Mouse (Mus musculus): Measurements from ENCODE around the gene Cyba. TPM values are rescaled to one million over a fixed set of nuclear protein-coding genes. Genes with fewer than 3 reads are reported as not detected.

The Cyba gene
- polyA plus RNA-seq, 1 experiment, result 133 TPM

DNA sequence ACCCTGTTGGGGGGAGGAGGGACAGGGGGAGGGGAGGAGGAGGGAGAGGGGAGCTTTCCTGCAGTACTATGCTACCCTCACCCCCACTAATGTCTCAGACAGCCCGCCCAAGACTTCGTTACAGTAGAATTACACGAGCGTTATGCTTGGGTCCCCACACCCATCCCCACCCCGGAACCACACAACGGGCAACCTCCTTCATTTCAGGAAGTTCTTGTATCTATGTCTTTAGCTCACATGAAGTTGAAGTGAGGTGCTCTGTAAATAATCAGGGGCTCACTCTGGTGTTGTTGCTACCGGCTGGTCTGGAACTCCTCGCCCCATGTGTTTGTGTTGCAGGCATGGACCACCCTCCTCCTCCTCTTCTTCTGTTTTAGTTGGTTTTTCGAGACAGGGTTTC is 4.6 kb downstream of the Cyba start:
- TF ChIP-seq POLR2A (IDR thresholded peaks at IDR 0.05; ENCODE audit: low read depth, low read length), result no peak
- no peak for TF ChIP-seq CTCF (IDR thresholded peaks at IDR 0.05; ENCODE audit: borderline replicate concordance, insufficient read depth, low read length)
- Histone ChIP-seq H3K27ac (ENCODE audit: insufficient read depth, low read length) (no peak overlapping the region), H3K4me1 (ENCODE audit: control insufficient read depth, insufficient read depth, low read length) (0 out of 2 replicates have a peak, but pooled peaks cover 4% of the 10 kb centered on the region), H3K4me3 (ENCODE audit: insufficient read depth, low read length) (no peak overlapping the region)

DNA sequence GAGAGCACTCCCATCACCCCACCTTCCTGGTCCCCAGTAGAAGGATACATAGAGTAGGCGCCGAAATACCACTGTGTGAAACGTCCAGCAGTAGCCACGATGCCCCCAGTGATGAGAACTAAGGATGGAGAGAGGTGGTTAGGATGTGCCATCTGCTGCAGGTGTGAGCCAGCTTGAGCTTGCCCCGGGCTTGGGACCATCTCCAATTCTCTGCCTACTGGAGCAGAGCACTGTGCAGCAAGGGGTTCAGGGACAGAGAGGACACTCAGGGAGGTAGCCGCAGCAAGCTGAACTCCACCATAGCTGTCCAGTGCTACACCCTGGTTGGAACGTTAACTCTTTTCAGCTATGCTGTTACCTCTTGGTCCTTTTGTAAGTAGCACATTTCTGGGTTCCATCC is 5.1 kb downstream of the Cyba start:
- H3K27ac ChIP-seq (ENCODE audit: insufficient read depth, low read length), result no peak overlapping the region
- no peak for TF ChIP-seq CTCF (IDR thresholded peaks at IDR 0.05; ENCODE audit: borderline replicate concordance, insufficient read depth, low read length)
- TF ChIP-seq POLR2A (IDR thresholded peaks at IDR 0.05; ENCODE audit: low read depth, low read length), result no peak
- no peak overlapping the region for H3K4me3 ChIP-seq (ENCODE audit: insufficient read depth, low read length)
- H3K4me1 ChIP-seq (ENCODE audit: control insufficient read depth, insufficient read depth, low read length), result 0 out of 2 replicates have a peak, but pooled peaks cover 4% of the 10 kb centered on the region

DNA sequence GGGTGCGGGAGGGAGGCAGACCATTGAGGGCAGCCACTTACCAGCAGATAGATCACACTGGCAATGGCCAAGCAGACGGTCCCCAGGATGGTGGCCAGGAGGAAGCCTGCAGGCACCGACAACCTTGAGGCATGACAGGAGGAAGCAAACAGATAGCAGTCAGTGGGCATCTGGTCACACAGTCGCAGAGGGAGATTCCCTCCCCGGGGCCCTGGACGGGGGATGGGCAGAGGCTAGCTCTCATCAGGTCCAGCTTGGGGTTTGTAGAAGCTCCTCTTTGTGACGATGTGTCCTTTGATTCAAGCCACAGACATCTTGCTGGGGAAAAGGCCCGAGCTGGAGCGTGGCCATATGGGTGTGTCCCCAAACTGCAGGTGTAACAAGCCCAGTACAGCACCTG is 6.6 kb downstream of the Cyba start:
- TF ChIP-seq POLR2A (IDR thresholded peaks at IDR 0.05; ENCODE audit: low read depth, low read length) (no peak), CTCF (IDR thresholded peaks at IDR 0.05; ENCODE audit: borderline replicate concordance, insufficient read depth, low read length) (no peak)
- Histone ChIP-seq H3K27ac (ENCODE audit: insufficient read depth, low read length) (no peak overlapping the region), H3K4me1 (ENCODE audit: control insufficient read depth, insufficient read depth, low read length) (0 out of 2 replicates have a peak, but pooled peaks cover 4% of the 10 kb centered on the region), H3K4me3 (ENCODE audit: insufficient read depth, low read length) (no peak overlapping the region)

DNA sequence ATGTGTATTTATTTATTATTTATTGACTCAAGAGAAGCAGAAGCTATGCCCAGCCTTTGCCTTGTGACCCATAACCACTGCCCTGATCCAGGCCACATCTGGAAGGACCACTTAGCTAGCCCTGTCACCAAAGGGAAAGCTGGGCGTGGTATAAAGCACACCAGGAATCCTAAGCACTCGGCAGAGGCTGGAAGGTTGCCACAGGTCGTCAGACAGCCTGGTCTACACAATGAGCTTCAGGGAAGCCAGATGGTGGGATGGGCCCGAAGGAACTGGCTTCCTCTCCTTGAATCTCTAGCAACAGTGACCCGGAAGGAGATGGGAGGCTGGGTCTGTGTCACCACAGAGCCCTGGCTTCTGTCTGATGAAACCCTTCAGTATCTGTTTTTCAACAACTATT is 9.1 kb downstream of the Cyba start:
- TF ChIP-seq CTCF (IDR thresholded peaks at IDR 0.05; ENCODE audit: borderline replicate concordance, insufficient read depth, low read length) (no peak), POLR2A (IDR thresholded peaks at IDR 0.05; ENCODE audit: low read depth, low read length) (no peak)
- no peak overlapping the region for H3K4me3 ChIP-seq (ENCODE audit: insufficient read depth, low read length)
- peaks cover 7% of the 10 kb centered on the region; the same call in 1 of the 2 replicates for H3K4me1 ChIP-seq (ENCODE audit: control insufficient read depth, insufficient read depth, low read length)
- no peak overlapping the region for H3K27ac ChIP-seq (ENCODE audit: insufficient read depth, low read length)

DNA sequence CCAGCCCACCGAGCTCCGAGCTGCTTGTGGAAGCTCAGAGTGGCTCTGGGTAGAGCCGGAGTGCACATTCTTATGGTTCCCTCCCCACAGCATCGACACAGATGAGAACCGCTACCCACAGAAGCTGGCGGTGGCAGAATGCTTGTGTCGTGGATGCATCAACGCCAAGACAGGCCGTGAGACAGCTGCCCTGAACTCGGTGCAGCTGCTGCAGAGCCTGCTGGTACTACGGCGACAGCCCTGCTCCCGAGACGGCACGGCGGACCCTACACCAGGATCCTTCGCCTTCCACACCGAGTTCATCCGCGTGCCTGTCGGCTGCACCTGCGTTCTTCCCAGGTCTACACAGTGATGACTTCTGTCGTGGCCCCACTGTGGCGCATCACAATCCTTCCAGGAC is 9.5 kb downstream of the Cyba start:
- Histone ChIP-seq H3K4me3 (ENCODE audit: insufficient read depth, low read length) (no peak overlapping the region), H3K4me1 (ENCODE audit: control insufficient read depth, insufficient read depth, low read length) (peaks cover 7% of the 10 kb centered on the region; the same call in 1 of the 2 replicates), H3K27ac (ENCODE audit: insufficient read depth, low read length) (no peak overlapping the region)
- TF ChIP-seq CTCF (IDR thresholded peaks at IDR 0.05; ENCODE audit: borderline replicate concordance, insufficient read depth, low read length) (no peak), POLR2A (IDR thresholded peaks at IDR 0.05; ENCODE audit: low read depth, low read length) (no peak)

DNA sequence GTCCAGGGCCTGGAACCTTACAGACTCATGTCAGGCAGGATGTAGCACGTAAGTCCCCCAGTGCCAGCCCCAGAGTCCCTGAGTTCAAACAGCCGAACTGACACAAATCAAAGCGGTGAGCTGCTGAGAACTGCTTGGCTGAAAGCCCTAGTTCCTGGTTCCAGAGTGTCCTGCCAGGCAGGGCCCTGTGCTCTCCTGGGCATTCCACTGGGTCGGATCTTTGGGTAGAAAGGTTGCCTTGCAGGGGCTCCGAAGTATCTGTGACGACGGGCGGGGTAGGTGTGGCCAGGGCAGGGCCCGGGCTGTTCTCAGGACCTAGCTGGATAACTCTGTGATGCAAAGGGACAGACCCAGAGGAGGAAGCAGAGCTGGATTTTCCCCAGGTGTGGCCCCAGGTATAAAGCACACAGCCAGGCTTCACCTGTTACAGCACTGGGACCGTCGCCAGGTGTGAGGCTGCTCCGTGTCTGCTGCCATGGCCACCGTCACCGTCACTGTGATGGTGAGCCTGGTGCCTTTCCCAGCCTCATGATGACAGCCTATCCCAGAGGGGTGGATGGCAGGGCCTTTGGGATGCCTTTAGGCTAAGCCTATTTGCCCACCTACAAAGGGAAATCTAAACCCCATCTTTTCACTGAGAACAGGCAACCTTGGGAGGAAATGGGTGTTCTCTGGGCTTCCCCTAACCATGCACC is 11.2 kb downstream of the Cyba start, which contains the start of gene Il17c:
Gene Il17c (plus strand): TSS at position 645 of the 695 bp plus-strand sequence.
- no peak within 1 kb of the TSS for H3K4me3 ChIP-seq (ENCODE audit: insufficient read depth, low read length)
- H3K4me1 ChIP-seq (ENCODE audit: control insufficient read depth, insufficient read depth, low read length), result peaks cover 7% of the 10 kb centered on the region; the same call in 1 of the 2 replicates
- TF ChIP-seq POLR2A (IDR thresholded peaks at IDR 0.05; ENCODE audit: low read depth, low read length) (no peak), CTCF (IDR thresholded peaks at IDR 0.05; ENCODE audit: borderline replicate concordance, insufficient read depth, low read length) (no peak)
- no peak within 1 kb of the TSS for H3K27ac ChIP-seq (ENCODE audit: insufficient read depth, low read length)

DNA sequence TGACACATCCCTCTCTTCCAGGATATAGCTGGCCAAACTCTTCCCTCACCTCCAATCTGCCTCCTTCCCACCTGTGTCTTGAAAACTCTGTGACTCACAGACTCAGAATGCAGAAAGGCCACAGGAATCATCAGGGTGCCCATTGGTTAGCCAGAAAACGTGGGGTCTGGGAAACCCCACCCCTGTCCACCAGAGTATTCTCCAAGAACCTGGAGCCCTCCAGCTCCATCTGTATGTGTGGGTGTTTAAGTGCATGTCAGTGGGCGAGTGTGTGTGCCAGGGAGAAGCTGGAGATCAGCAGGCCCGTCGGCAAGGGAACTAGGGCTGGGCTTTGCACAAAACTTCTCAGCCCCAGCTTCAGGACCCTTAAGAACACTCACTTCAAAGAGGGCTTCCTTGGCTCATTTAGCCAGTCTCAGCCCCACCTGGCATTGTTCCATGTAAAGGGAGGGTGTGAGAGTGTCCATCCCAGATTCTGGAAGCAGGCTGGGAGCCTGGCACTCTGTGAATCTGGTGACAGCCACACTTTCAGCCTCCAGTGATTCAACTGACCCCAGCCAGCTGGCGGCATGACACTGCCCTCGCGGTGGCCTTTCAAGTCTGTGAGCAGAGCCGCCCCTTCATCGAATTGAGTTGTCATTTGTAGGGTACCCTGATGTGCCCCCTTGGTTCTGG is 12.7 kb downstream of the Cyba start:
- no peak for TF ChIP-seq POLR2A (IDR thresholded peaks at IDR 0.05; ENCODE audit: low read depth, low read length)
- TF ChIP-seq CTCF (IDR thresholded peaks at IDR 0.05; ENCODE audit: borderline replicate concordance, insufficient read depth, low read length), result no peak
- Histone ChIP-seq H3K4me1 (ENCODE audit: control insufficient read depth, insufficient read depth, low read length) (peaks cover 7% of the 10 kb centered on the region; the same call in 1 of the 2 replicates), H3K4me3 (ENCODE audit: insufficient read depth, low read length) (no peak overlapping the region), H3K27ac (ENCODE audit: insufficient read depth, low read length) (no peak overlapping the region)

DNA sequence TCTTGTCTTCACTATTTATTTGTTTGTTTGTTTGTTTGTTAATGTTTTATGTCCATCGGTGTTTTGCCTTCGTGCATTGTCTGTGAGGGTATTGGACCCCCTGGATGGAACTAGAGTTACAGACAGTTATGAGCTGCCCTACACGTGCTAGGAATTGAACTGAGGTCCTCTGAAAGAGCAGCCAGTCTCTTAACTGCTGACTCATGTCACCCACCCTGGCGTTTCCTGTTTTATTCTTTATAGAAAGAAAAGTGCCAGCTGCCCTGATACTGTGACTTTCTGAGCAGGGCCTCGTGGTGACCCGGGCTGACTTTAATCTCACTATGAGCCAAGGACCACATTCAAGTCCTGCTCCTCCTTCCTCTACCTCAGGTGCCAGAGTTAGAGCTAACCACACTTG is 17.2 kb downstream of the Cyba start:
- no peak overlapping the region for H3K4me3 ChIP-seq (ENCODE audit: insufficient read depth, low read length)
- H3K4me1 ChIP-seq (ENCODE audit: control insufficient read depth, insufficient read depth, low read length), result peaks cover 3% of the 10 kb centered on the region; the same call in 1 of the 2 replicates
- H3K27ac ChIP-seq (ENCODE audit: insufficient read depth, low read length), result no peak overlapping the region
- TF ChIP-seq POLR2A (IDR thresholded peaks at IDR 0.05; ENCODE audit: low read depth, low read length) (no peak), CTCF (IDR thresholded peaks at IDR 0.05; ENCODE audit: borderline replicate concordance, insufficient read depth, low read length) (no peak)

DNA sequence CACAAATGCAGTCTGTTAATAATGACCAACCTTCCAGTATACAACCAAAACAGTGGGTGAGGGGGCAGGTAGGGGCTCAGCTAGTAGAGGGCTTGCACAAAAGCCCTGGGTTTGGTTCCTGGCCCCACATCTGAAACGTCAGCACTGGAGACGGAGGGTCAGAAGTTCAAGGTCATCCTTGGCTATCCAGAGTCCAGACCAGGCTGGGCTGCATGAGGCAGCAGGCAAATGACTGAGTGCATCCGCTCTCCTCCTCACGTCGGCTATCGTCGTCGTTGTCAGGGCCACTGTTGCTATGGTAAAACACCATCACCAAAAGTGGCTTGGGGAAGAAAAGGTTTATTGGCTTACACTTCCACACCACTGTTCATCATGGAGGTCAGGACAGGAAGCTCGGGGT is 18.4 kb downstream of the Cyba start:
- H3K4me3 ChIP-seq (ENCODE audit: insufficient read depth, low read length), result no peak overlapping the region
- H3K27ac ChIP-seq (ENCODE audit: insufficient read depth, low read length), result no peak overlapping the region
- H3K4me1 ChIP-seq (ENCODE audit: control insufficient read depth, insufficient read depth, low read length), result no peaks in the 10 kb centered on the region
- TF ChIP-seq CTCF (IDR thresholded peaks at IDR 0.05; ENCODE audit: borderline replicate concordance, insufficient read depth, low read length) (no peak), POLR2A (IDR thresholded peaks at IDR 0.05; ENCODE audit: low read depth, low read length) (no peak)

DNA sequence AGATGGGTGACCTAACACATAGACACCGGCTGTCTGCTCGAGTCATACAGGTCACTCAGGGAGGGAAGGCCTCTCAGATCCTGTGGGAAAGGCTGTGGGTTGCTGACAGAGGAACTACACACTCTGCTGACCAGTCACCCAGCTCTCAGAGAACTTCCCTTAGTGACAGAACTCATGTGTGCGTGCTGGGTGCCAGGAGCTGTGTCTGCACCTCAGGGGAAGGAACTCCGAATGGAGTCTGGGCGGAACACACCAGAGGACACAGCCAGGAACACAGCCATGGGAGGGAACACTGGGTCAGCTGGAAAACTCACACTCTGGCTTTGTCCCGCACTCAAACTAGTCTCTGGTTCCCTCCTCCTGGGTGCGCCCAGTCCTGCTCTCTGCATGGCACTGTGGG is 25.1 kb downstream of the Cyba start:
- no peak overlapping the region for H3K27ac ChIP-seq (ENCODE audit: insufficient read depth, low read length)
- H3K4me1 ChIP-seq (ENCODE audit: control insufficient read depth, insufficient read depth, low read length), result no peaks in the 10 kb centered on the region
- TF ChIP-seq CTCF (IDR thresholded peaks at IDR 0.05; ENCODE audit: borderline replicate concordance, insufficient read depth, low read length) (no peak), POLR2A (IDR thresholded peaks at IDR 0.05; ENCODE audit: low read depth, low read length) (no peak)
- no peak overlapping the region for H3K4me3 ChIP-seq (ENCODE audit: insufficient read depth, low read length)

Measured in embryonic fibroblast, embryonic 13.5 days (primary cell).